Mouse (Mus musculus) midbrain, embryonic 12.5 days (tissue): ENCODE measurements around the gene Ndufb4. TPM values are rescaled to one million over a fixed set of nuclear protein-coding genes. Genes with fewer than 3 reads are reported as not detected.

Experiments used
- ATAC-seq: fragments of 200-750 bp; cut with Nextera tagmentation; 2 replicates; pipeline ENCODE4 v1.8.0; 2017; ENCODE audit warnings: low read depth, moderate TSS enrichment, moderate library complexity; ENCODE audit not compliant: low FRiP score
- H3K27ac ChIP-seq: fragments of 300-500 bp; sonication (generic); replicated peaks from 2 replicates; pipeline ENCODE4 v1.5.1; 2016; ENCODE audit warnings: mild to moderate bottlenecking
- H3K27me3 ChIP-seq: fragments of 300-500 bp; sonication (generic); 2 replicates; pipeline ENCODE4 v1.6.1; 2016; ENCODE audit warnings: mild to moderate bottlenecking
- H3K36me3 ChIP-seq: fragments of 300-500 bp; sonication (generic); 2 replicates; pipeline ENCODE4 v1.6.1; 2016
- H3K4me1 ChIP-seq: fragments of 300-500 bp; sonication (generic); 2 replicates; pipeline ENCODE4 v1.6.1; 2016
- H3K4me2 ChIP-seq: fragments of 300-500 bp; sonication (generic); replicated peaks from 2 replicates; pipeline ENCODE4 v1.6.1; 2016; ENCODE audit warnings: mild to moderate bottlenecking, moderate library complexity
- H3K4me3 ChIP-seq: fragments of 300-500 bp; sonication (generic); 2 replicates; pipeline ENCODE4 v1.5.1; 2016; ENCODE audit warnings: mild to moderate bottlenecking
- H3K9ac ChIP-seq: fragments of 300-500 bp; sonication (generic); replicated peaks from 2 replicates; pipeline ENCODE4 v1.6.1; 2016; ENCODE audit warnings: mild to moderate bottlenecking, moderate library complexity
- H3K9me3 ChIP-seq: fragments of 300-500 bp; sonication (generic); 2 replicates; pipeline ENCODE4 v1.6.1; 2016; ENCODE audit warnings: mild to moderate bottlenecking
- WGBS: fragments of 180-500 bp; shearing (Covaris S2); methylation state at CpG from one replicate; pipeline ENCODE4 v1.1.7; 2016; 5-methylcytosine and 5-hydroxymethylcytosine counted together
- polyA plus RNA-seq: library from polyadenylated mRNA; unstranded; fragments of >200 nt; fragmentation: Nextera tagmentation; extraction: Ambion mirVana; gene quantifications from 2 replicates; pipeline ENCODE4 v1.2.1, GENCODE M21; 2016

Gene Ndufb4
- polyA plus RNA-seq, 1 experiment from 2014 or later = 65.8 TPM

- Histone ChIP-seq H3K27me3 (no peaks in the 10 kb centered on the region), H3K36me3 (no peaks in the 10 kb centered on the region), H3K9me3 (no peaks in the 10 kb centered on the region), H3K4me3 (no peak overlapping the region), H3K4me1 (no peaks in the 10 kb centered on the region), H3K9ac (no peak overlapping the region), H3K27ac (no peak overlapping the region), H3K4me2 (no peak overlapping the region)
- 66% methylated on average over 5 of the region's 5 CpGs for WGBS
- ATAC-seq = no peak
Observed at GRCm38 (mm10) chr16:37597412-37597811, 56.8 kb downstream of the Ndufb4 start.

Other genes starting within 250 kb of the Ndufb4 start
- gene Gtf2e1, start 114.7 kb downstream of the Ndufb4 start, polyA plus RNA-seq = 46.7 and 53.7 TPM in 2 replicates
- 35.5 and 36.2 TPM in 2 replicates for gene Rabl3, start 114.6 kb downstream of the Ndufb4 start, polyA plus RNA-seq
- gene Hgd, start 74.3 kb downstream of the Ndufb4 start, polyA plus RNA-seq = 0.21 TPM in 1 of 2 replicates, not detected in the other
- gene Fstl1, start 122.4 kb upstream of the Ndufb4 start, polyA plus RNA-seq = 169 and 215 TPM in 2 replicates
- 0.27 and 0.63 TPM in 2 replicates for gene Gm36028, start 206.7 kb upstream of the Ndufb4 start, polyA plus RNA-seq
- gene Lrrc58, start 213.9 kb upstream of the Ndufb4 start, polyA plus RNA-seq = 53.8 and 59.2 TPM in 2 replicates